8 mouse cellular contexts compared by ENCODE assay signal in the genomic region with DNA sequence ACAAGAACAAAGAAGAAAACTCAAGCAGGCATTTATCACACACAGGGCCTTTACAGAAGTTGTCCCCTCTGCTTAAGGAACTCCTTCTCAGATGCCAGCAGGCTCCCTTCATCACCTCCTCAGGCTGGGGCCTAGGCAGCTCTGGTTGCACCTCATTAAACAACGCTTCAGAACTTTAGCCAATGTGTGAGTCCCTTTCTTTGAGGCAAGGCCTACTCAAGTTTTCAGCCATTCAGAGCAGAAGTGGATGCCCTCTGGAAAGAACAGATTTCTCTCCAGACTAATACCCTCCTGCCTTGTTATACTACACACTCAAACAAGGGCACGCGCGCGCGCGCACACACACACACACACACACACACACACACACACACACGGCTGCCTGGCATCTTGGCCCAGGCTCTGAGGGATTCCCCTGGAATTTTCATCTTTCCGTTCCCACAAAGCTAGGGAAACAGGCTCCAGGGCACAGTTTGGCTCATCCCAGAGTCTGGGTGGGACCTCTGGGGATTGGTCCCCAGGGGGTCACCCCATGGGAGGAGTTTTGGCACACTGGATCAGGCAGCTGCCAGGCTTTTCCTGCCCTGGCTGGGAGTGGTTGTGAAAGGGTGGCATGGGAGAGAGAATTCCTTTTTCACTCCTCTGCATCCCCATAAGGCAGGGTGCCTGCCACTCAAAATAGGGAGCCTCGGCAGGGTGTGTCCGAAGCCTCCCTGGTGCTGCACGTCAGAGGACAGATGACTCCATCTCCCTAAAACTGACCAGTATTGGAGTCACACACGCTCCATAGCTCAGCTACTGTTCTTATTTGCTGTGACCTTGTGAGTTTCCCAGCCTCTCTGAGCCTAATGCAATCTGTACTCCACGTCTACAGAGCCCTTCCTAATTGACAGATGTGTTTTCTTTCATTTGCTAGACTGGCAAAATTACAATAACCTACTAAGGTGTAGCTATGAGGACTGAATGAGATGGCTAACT. TPM values are rescaled to one million over a fixed set of nuclear protein-coding genes. Genes with fewer than 3 reads are reported as not detected.
DNase-seq lines count a peak whose midpoint lies in the region; ATAC-seq and TF ChIP-seq lines count a peak whose summit lies in the region.

No protein-coding gene starts in this region.

- peaks cover 16% of the 10 kb centered on the region for H3K4me1 ChIP-seq in forebrain, embryonic 13.5 days

- H3K79me2 ChIP-seq in myocyte (ENCODE audit: control insufficient read depth, insufficient read depth): no peaks in the 10 kb centered on the region

- no peaks in the 10 kb centered on the region for H3K27me3 ChIP-seq in forebrain, embryonic 13.5 days
- H3K27me3 ChIP-seq in myocyte (ENCODE audit: control insufficient read depth, insufficient read depth, insufficient read length): no peaks in the 10 kb centered on the region

- H3K9me3 ChIP-seq in forebrain, embryonic 13.5 days (replicated peaks): no peaks in the 10 kb centered on the region

- no peak overlapping the region for H3K4me3 ChIP-seq in forebrain, embryonic 13.5 days
- H3K4me3 ChIP-seq in myocyte: no peak overlapping the region

- 72% methylated on average over 14 of the region's 14 CpGs for WGBS in forebrain, embryonic 13.5 days

- TF ChIP-seq POLR2A in myocyte (IDR thresholded peaks at IDR 0.05; ENCODE audit: insufficient read length, low read depth): peak; percentile 63

- peak; percentile 39 for DNase-seq in layer of hippocampus, adult 11-12 months (ENCODE audit: low spot score)
- DNase-seq in layer of hippocampus, adult 9-10 months (ENCODE audit: low spot score): no peak
- DNase-seq in adrenal gland, postnatal 14 days: peak; percentile 70
- DNase-seq in layer of hippocampus, postnatal 14 days (ENCODE audit: low spot score in 2 of 2): peak; percentile 65 to 79
- no peak for DNase-seq in thymus, postnatal 0 days (ENCODE audit: low spot score)
- DNase-seq in c-Kit-positive CD71-positive TER-119-positive erythroid progenitor cells, embryonic 14.5 days (ENCODE audit: low spot score): no peak

- H3K9ac ChIP-seq in forebrain, embryonic 13.5 days: 0 out of 2 replicates have a peak overlapping the region, but pooled peaks have one; percentile 12

- no peak overlapping the region for H3K4me2 ChIP-seq in forebrain, embryonic 13.5 days
- peak overlapping the region; percentile 74 for H3K4me2 ChIP-seq in myocyte (ENCODE audit: low read depth)

- ATAC-seq in forebrain, embryonic 13.5 days: peak; percentile 90

- no peak overlapping the region for H3ac ChIP-seq in myocyte (ENCODE audit: control insufficient read depth, insufficient read length)

- no peaks in the 10 kb centered on the region for H3K36me3 ChIP-seq in forebrain, embryonic 13.5 days (ENCODE audit: poor library complexity, severe bottlenecking)
- H3K36me3 ChIP-seq in myocyte (ENCODE audit: control insufficient read depth, insufficient read depth): no peaks in the 10 kb centered on the region

- H3K27ac ChIP-seq in forebrain, embryonic 13.5 days: peak overlapping the region; percentile 59

TF ChIP-seq in myocyte, 11 proteins besides CTCF, POLR2A, EP300 and RAD21:
- TF ChIP-seq MAX (IDR thresholded peaks at IDR 0.05; ENCODE audit: low read depth) (no peak), TCF12 (IDR thresholded peaks at IDR 0.05; ENCODE audit: insufficient read depth, poor library complexity, severe bottlenecking) (peak; percentile 33), USF1 (IDR thresholded peaks at IDR 0.05; ENCODE audit: low read depth) (no peak), TCF3 (IDR thresholded peaks at IDR 0.05; ENCODE audit: insufficient read length, low read depth) (no peak), POLR2AphosphoS2 (IDR thresholded peaks at IDR 0.05; ENCODE audit: insufficient read length, low read depth) (peak; percentile 58), E2F4 (IDR thresholded peaks at IDR 0.05; ENCODE audit: insufficient read depth) (no peak), MYOG (IDR thresholded peaks at IDR 0.05; ENCODE audit: control insufficient read depth in 1 of 3, insufficient read depth in 1 of 3, insufficient read length in 2 of 3, low read depth in 2 of 3) (peak; percentile 8 to 57 (median 16)), CEBPB (IDR thresholded peaks at IDR 0.05; ENCODE audit: insufficient read depth, poor library complexity, severe bottlenecking) (no peak), SRF (IDR thresholded peaks at IDR 0.05; ENCODE audit: control insufficient read depth, insufficient read length, low read depth) (peak; percentile 64), MYOD1 (IDR thresholded peaks at IDR 0.05; ENCODE audit: control insufficient read depth in 1 of 3, insufficient read length in 2 of 3, low read depth in 2 of 3) (peak in 2 of 3 experiments; percentile 9 to 51)
TF ChIP-seq in myocyte: peak in this region for 5.

RNA-seq across cellular contexts. Expression of a gene that starts 28.8 kb away (rescaled TPM):
- total RNA-seq in adrenal gland, postnatal 14 days (2021): not detected in 2 replicates
- 0.74 and 1.4 TPM in 2 replicates for polyA plus RNA-seq in forebrain, embryonic 13.5 days (2015; fragmentation: Nextera tagmentation; extraction: Ambion mirVana)
- total RNA-seq in layer of hippocampus, postnatal 14 days (2021): 1 to 10 TPM; 2.3 to 4.2 TPM
- 21.8 TPM for polyA plus RNA-seq in myocyte (2012; fragmentation: generic; extraction: Trizol)
- polyA plus RNA-seq in thymus, postnatal 0 days (2015; fragmentation: Nextera tagmentation; extraction: Ambion mirVana): 1.3 and 1.6 TPM in 2 replicates

RNA-seq across cellular contexts. Expression of a gene that starts 45.2 kb away (rescaled TPM):
- total RNA-seq in adrenal gland, postnatal 14 days (2021): 23.1 and 25.6 TPM in 2 replicates
- polyA plus RNA-seq in forebrain, embryonic 13.5 days (2015; fragmentation: Nextera tagmentation; extraction: Ambion mirVana): 51.9 and 56.4 TPM in 2 replicates
- 10 to 100 TPM; 13.4 to 14.9 TPM for total RNA-seq in layer of hippocampus, postnatal 14 days (2021)
- polyA plus RNA-seq in myocyte (2012; fragmentation: generic; extraction: Trizol): 38.8 TPM
- 87.5 and 87.9 TPM in 2 replicates for polyA plus RNA-seq in thymus, postnatal 0 days (2015; fragmentation: Nextera tagmentation; extraction: Ambion mirVana)

RNA-seq across cellular contexts. Expression of a gene that starts 52.8 kb away (rescaled TPM):
- 8.3 and 8.5 TPM in 2 replicates for total RNA-seq in adrenal gland, postnatal 14 days (2021)
- 2.2 and 2.3 TPM in 2 replicates for polyA plus RNA-seq in forebrain, embryonic 13.5 days (2015; fragmentation: Nextera tagmentation; extraction: Ambion mirVana)
- 10 to 100 TPM; 25.0 to 30.9 TPM for total RNA-seq in layer of hippocampus, postnatal 14 days (2021)
- 212 TPM for polyA plus RNA-seq in myocyte (2012; fragmentation: generic; extraction: Trizol)
- 5.1 and 5.3 TPM in 2 replicates for polyA plus RNA-seq in thymus, postnatal 0 days (2015; fragmentation: Nextera tagmentation; extraction: Ambion mirVana)

Comparison
In these comparisons a context has a peak if more than half of its experiments do, and no peak if none do; other contexts are left out.
1. DNase-seq: peak in layer of hippocampus, adult 11-12 months (single experiment), adrenal gland, postnatal 14 days (single experiment) and layer of hippocampus, postnatal 14 days (2 of 2); none in layer of hippocampus, adult 9-10 months (single experiment), thymus, postnatal 0 days (single experiment) and c-Kit-positive CD71-positive TER-119-positive erythroid progenitor cells, embryonic 14.5 days (single experiment).
2. RNA of a gene that starts 52.8 kb away (polyA plus RNA-seq): 212 TPM in myocyte (single experiment); 5.1 to 5.3 TPM in thymus, postnatal 0 days and 2.2 to 2.3 TPM in forebrain, embryonic 13.5 days; every median in the first group is over 10 times any median in the second.